Mouse (Mus musculus): ENCODE measurements around the gene Aqp6. TPM values are rescaled to one million over a fixed set of nuclear protein-coding genes. Genes with fewer than 3 reads are reported as not detected.

Aqp6 gene
- total and polyA plus RNA-seq, 2 experiments from 2014 or later = 0.26 to 0.50 TPM

GRCm38 (mm10) chr15:99597596-99597995 is 3.6 kb upstream of the Aqp6 start:
- TF ChIP-seq CTCF (IDR thresholded peaks at IDR 0.05; ENCODE audit: low read depth) = no peak
- Histone ChIP-seq H3K27ac (no peak overlapping the region), H3K4me2 (ENCODE audit: low read depth, low read length) (no peak overlapping the region), H3K4me3 (ENCODE audit: low read length) (no peak overlapping the region), H3K9me3 (ENCODE audit: low read length) (no peaks in the 10 kb centered on the region), H3K9ac (replicated peaks; ENCODE audit: low read length) (no peak overlapping the region), H3K4me1 (ENCODE audit: insufficient read depth, low read length) (peaks cover 7% of the 10 kb centered on the region; the same call in 1 of the 2 replicates), H3K36me3 (ENCODE audit: insufficient read depth, low read length) (no peaks in the 10 kb centered on the region), H3K27me3 (ENCODE audit: insufficient read depth, low read length) (peaks cover 14% of the 10 kb centered on the region; the same call in 1 of the 2 replicates)
- WGBS = 64% methylated on average over 8 of the region's 8 CpGs
- ATAC-seq = no peak
- DNase-seq (ENCODE audit: low spot score) = no peak

- peak; percentile 57 for DNase-seq (ENCODE audit: low spot score)
- H3K36me3 ChIP-seq (ENCODE audit: insufficient read depth, low read length) = no peaks in the 10 kb centered on the region
- no peak overlapping the region for H3K27ac ChIP-seq
- no peak overlapping the region for H3K9ac ChIP-seq (replicated peaks; ENCODE audit: low read length)
- no peaks in the 10 kb centered on the region; the same call in 1 of the 2 replicates for H3K27me3 ChIP-seq (ENCODE audit: insufficient read depth, low read length)
- peaks cover 7% of the 10 kb centered on the region; the same call in 1 of the 2 replicates for H3K4me1 ChIP-seq (ENCODE audit: insufficient read depth, low read length)
- no peaks in the 10 kb centered on the region for H3K9me3 ChIP-seq (ENCODE audit: low read length)
- no peak for TF ChIP-seq CTCF (IDR thresholded peaks at IDR 0.05; ENCODE audit: low read depth)
- ATAC-seq = peak; percentile 58
- no peak overlapping the region for H3K4me3 ChIP-seq (ENCODE audit: low read length)
- 37% methylated on average over 17 of the region's 17 CpGs for WGBS
- H3K4me2 ChIP-seq (ENCODE audit: low read depth, low read length) = 0 out of 2 replicates have a peak overlapping the region, but pooled peaks have one; percentile 7
These were observed 1.7 kb upstream of the Aqp6 start for GRCm38 (mm10) chr15:99599245-99600070.

- no peak for ATAC-seq
- no peak for TF ChIP-seq CTCF (IDR thresholded peaks at IDR 0.05; ENCODE audit: low read depth)
- Histone ChIP-seq H3K9me3 (ENCODE audit: low read length) (no peaks in the 10 kb centered on the region), H3K4me3 (ENCODE audit: low read length) (no peak overlapping the region), H3K27ac (peak overlapping the region; percentile 56; the same call in 1 of the 2 replicates), H3K27me3 (ENCODE audit: insufficient read depth, low read length) (no peaks in the 10 kb centered on the region), H3K9ac (replicated peaks; ENCODE audit: low read length) (0 out of 2 replicates have a peak overlapping the region, but pooled peaks have one; percentile 17), H3K36me3 (ENCODE audit: insufficient read depth, low read length) (no peaks in the 10 kb centered on the region), H3K4me1 (ENCODE audit: insufficient read depth, low read length) (peaks cover 7% of the 10 kb centered on the region; the same call in 1 of the 2 replicates), H3K4me2 (ENCODE audit: low read depth, low read length) (no peak overlapping the region)
- WGBS = 21% methylated on average over 4 of the region's 5 CpGs
- no peak for DNase-seq (ENCODE audit: low spot score)
These were observed 572 bp downstream of the Aqp6 start for GRCm38 (mm10) chr15:99601823-99602120.

- DNase-seq (ENCODE audit: low spot score) = no peak
- TF ChIP-seq CTCF (IDR thresholded peaks at IDR 0.05; ENCODE audit: low read depth) = no peak
- ATAC-seq = no peak
- H3K9ac ChIP-seq (replicated peaks; ENCODE audit: low read length) = no peak overlapping the region
- H3K27ac ChIP-seq = 0 out of 2 replicates have a peak overlapping the region, but pooled peaks have one; percentile 45
- H3K4me1 ChIP-seq (ENCODE audit: insufficient read depth, low read length) = peaks cover 9% of the 10 kb centered on the region
- H3K27me3 ChIP-seq (ENCODE audit: insufficient read depth, low read length) = no peaks in the 10 kb centered on the region
- H3K4me2 ChIP-seq (ENCODE audit: low read depth, low read length) = no peak overlapping the region
- no peaks in the 10 kb centered on the region for H3K36me3 ChIP-seq (ENCODE audit: insufficient read depth, low read length)
- no peak overlapping the region for H3K4me3 ChIP-seq (ENCODE audit: low read length)
- no peaks in the 10 kb centered on the region for H3K9me3 ChIP-seq (ENCODE audit: low read length)
- WGBS = 59% methylated on average over 17 of the region's 17 CpGs
These were observed 1.1 kb downstream of the Aqp6 start for GRCm38 (mm10) chr15:99602206-99602820.

DNA sequence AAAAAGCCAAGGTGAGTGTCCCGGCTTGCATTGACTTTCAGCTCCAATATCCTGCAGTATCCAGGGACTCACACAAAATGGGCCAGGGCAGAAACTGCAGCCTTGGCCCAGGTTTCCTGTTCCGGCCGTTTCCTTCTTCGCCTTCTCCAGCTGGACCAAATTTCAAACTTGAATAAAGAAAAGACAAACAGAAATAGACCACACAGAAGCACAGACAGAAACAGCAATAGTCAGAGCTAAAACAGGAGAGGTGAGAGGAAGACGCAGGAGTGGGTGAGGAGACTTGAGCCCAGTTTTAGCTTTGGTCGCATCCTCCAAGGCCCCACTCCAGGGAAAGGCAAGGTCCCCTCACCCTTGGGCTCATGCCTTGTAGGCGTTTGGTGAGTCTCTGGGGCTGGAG is 2.0 kb downstream of the Aqp6 start:
- TF ChIP-seq CTCF (IDR thresholded peaks at IDR 0.05; ENCODE audit: low read depth) = no peak
- peaks cover 16% of the 10 kb centered on the region for H3K4me1 ChIP-seq (ENCODE audit: insufficient read depth, low read length)
- WGBS = 87% methylated on average over 7 of the region's 7 CpGs
- H3K27ac ChIP-seq = no peak overlapping the region
- H3K36me3 ChIP-seq (ENCODE audit: insufficient read depth, low read length) = no peaks in the 10 kb centered on the region
- no peak overlapping the region for H3K4me3 ChIP-seq (ENCODE audit: low read length)
- DNase-seq (ENCODE audit: low spot score) = no peak
- H3K27me3 ChIP-seq (ENCODE audit: insufficient read depth, low read length) = no peaks in the 10 kb centered on the region
- no peaks in the 10 kb centered on the region for H3K9me3 ChIP-seq (ENCODE audit: low read length)
- no peak for ATAC-seq
- H3K9ac ChIP-seq (replicated peaks; ENCODE audit: low read length) = no peak overlapping the region
- no peak overlapping the region for H3K4me2 ChIP-seq (ENCODE audit: low read depth, low read length)

DNA sequence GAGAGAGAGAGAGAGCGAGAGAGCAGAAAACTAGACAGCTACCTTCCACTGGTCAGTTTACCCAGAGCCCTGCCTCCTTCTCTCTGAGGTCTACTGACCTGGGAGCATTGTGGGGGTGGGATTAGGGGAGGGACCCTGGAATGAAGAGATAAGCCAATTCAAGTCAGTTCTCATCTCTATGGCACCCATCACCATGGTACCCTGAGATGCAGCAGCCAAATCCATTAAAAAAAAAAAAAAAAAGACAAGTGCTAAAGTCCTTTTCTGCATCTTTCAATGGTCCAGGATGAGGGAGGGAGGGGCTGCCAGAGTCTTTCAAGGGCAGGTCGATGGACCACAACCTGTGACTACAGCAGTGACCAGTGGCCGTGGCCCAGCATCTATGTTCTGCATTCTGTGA is 4.4 kb downstream of the Aqp6 start:
- H3K9me3 ChIP-seq (ENCODE audit: low read length) = no peaks in the 10 kb centered on the region
- H3K4me1 ChIP-seq (ENCODE audit: insufficient read depth, low read length) = peaks cover 9% of the 10 kb centered on the region
- no peaks in the 10 kb centered on the region for H3K36me3 ChIP-seq (ENCODE audit: insufficient read depth, low read length)
- no peak overlapping the region for H3K4me3 ChIP-seq (ENCODE audit: low read length)
- H3K4me2 ChIP-seq (ENCODE audit: low read depth, low read length) = no peak overlapping the region
- H3K9ac ChIP-seq (replicated peaks; ENCODE audit: low read length) = no peak overlapping the region
- DNase-seq (ENCODE audit: low spot score) = no peak
- no peak for ATAC-seq
- no peaks in the 10 kb centered on the region for H3K27me3 ChIP-seq (ENCODE audit: insufficient read depth, low read length)
- no peak for TF ChIP-seq CTCF (IDR thresholded peaks at IDR 0.05; ENCODE audit: low read depth)
- 63% methylated on average over 3 of the region's 3 CpGs for WGBS
- H3K27ac ChIP-seq = no peak overlapping the region

- H3K27ac ChIP-seq = no peak overlapping the region
- H3K36me3 ChIP-seq (ENCODE audit: insufficient read depth, low read length) = no peaks in the 10 kb centered on the region
- no peak overlapping the region for H3K4me2 ChIP-seq (ENCODE audit: low read depth, low read length)
- DNase-seq (ENCODE audit: low spot score) = no peak
- H3K4me3 ChIP-seq (ENCODE audit: low read length) = no peak overlapping the region
- no peak for ATAC-seq
- TF ChIP-seq CTCF (IDR thresholded peaks at IDR 0.05; ENCODE audit: low read depth) = no peak
- H3K27me3 ChIP-seq (ENCODE audit: insufficient read depth, low read length) = no peaks in the 10 kb centered on the region
- no peak overlapping the region for H3K9ac ChIP-seq (replicated peaks; ENCODE audit: low read length)
- 35% methylated on average over 5 of the region's 5 CpGs for WGBS
- peaks cover 14% of the 10 kb centered on the region for H3K4me1 ChIP-seq (ENCODE audit: insufficient read depth, low read length)
- no peaks in the 10 kb centered on the region for H3K9me3 ChIP-seq (ENCODE audit: low read length)
These were observed 5.3 kb downstream of the Aqp6 start for GRCm38 (mm10) chr15:99606515-99606914.
